Mouse (Mus musculus): ENCODE measurements around the gene Vasn. TPM values are rescaled to one million over a fixed set of nuclear protein-coding genes. Genes with fewer than 3 reads are reported as not detected.

The Vasn gene
- polyA plus RNA-seq, 1 experiment from 2014 or later: 3.9 TPM

GRCm38 (mm10) chr16:4642937-4643336, 3.2 kb downstream of the Vasn start:
- peaks cover 15% of the 10 kb centered on the region; the same call in 1 of the 2 replicates for H3K4me1 ChIP-seq (ENCODE audit: control insufficient read depth, insufficient read depth, low read length)
- ATAC-seq (ENCODE audit: low FRiP score, low TSS enrichment): no peak

GRCm38 (mm10) chr16:4643670-4644419, 4.1 kb downstream of the Vasn start:
- Histone ChIP-seq H3K9me3 (ENCODE audit: control insufficient read depth, low read length) (no peaks in the 10 kb centered on the region), H3K4me1 (ENCODE audit: control insufficient read depth, insufficient read depth, low read length) (peaks cover 15% of the 10 kb centered on the region; the same call in 1 of the 2 replicates), H3K4me3 (replicated peaks; ENCODE audit: low read depth, low read length) (no peak overlapping the region), H3K4me2 (ENCODE audit: low read length) (no peak overlapping the region), H3K9ac (replicated peaks; ENCODE audit: low read length) (no peak overlapping the region), H3K27me3 (ENCODE audit: control insufficient read depth, insufficient read depth, low read length) (no peaks in the 10 kb centered on the region), H3K27ac (replicated peaks; ENCODE audit: low read depth, low read length) (no peak overlapping the region), H3K36me3 (ENCODE audit: control insufficient read depth, insufficient read depth, low read length) (peaks cover under 1% of the 10 kb centered on the region; the same call in 1 of the 2 replicates)
- peak; percentile 68 for DNase-seq
- no peak for ATAC-seq (ENCODE audit: low FRiP score, low TSS enrichment)
- WGBS: 67% methylated on average over 11 of the region's 11 CpGs

More at GRCm38 (mm10) chr16:4642937-4643336, 3.2 kb downstream of the Vasn start:
- peak overlapping the region; percentile 12; the same call in 1 of the 2 replicates for H3K4me2 ChIP-seq (ENCODE audit: low read length)
- H3K9me3 ChIP-seq (ENCODE audit: control insufficient read depth, low read length): no peaks in the 10 kb centered on the region
- H3K27me3 ChIP-seq (ENCODE audit: control insufficient read depth, insufficient read depth, low read length): no peaks in the 10 kb centered on the region
- no peak overlapping the region for H3K27ac ChIP-seq (replicated peaks; ENCODE audit: low read depth, low read length)
- DNase-seq: no peak
- 71% methylated on average over 6 of the region's 6 CpGs for WGBS
- H3K36me3 ChIP-seq (ENCODE audit: control insufficient read depth, insufficient read depth, low read length): no peaks in the 10 kb centered on the region; the same call in 1 of the 2 replicates
- no peak overlapping the region for H3K4me3 ChIP-seq (replicated peaks; ENCODE audit: low read depth, low read length)
- no peak overlapping the region for H3K9ac ChIP-seq (replicated peaks; ENCODE audit: low read length)

- Histone ChIP-seq H3K4me2 (ENCODE audit: low read length) (no peak overlapping the region), H3K27ac (replicated peaks; ENCODE audit: low read depth, low read length) (no peak overlapping the region), H3K4me3 (replicated peaks; ENCODE audit: low read depth, low read length) (no peak overlapping the region), H3K27me3 (ENCODE audit: control insufficient read depth, insufficient read depth, low read length) (no peaks in the 10 kb centered on the region), H3K4me1 (ENCODE audit: control insufficient read depth, insufficient read depth, low read length) (peaks cover 7% of the 10 kb centered on the region; the same call in 1 of the 2 replicates), H3K9ac (replicated peaks; ENCODE audit: low read length) (no peak overlapping the region), H3K36me3 (ENCODE audit: control insufficient read depth, insufficient read depth, low read length) (peaks cover 10% of the 10 kb centered on the region; the same call in 1 of the 2 replicates), H3K9me3 (ENCODE audit: control insufficient read depth, low read length) (no peaks in the 10 kb centered on the region)
- WGBS: 73% methylated on average over 4 of the region's 4 CpGs
- no peak for DNase-seq
- no peak for ATAC-seq (ENCODE audit: low FRiP score, low TSS enrichment)
Observed at GRCm38 (mm10) chr16:4645867-4646266, 6.1 kb downstream of the Vasn start.

GRCm38 (mm10) chr16:4646831-4647230, 7.1 kb downstream of the Vasn start:
- H3K27ac ChIP-seq (replicated peaks; ENCODE audit: low read depth, low read length): no peak overlapping the region

DNA sequence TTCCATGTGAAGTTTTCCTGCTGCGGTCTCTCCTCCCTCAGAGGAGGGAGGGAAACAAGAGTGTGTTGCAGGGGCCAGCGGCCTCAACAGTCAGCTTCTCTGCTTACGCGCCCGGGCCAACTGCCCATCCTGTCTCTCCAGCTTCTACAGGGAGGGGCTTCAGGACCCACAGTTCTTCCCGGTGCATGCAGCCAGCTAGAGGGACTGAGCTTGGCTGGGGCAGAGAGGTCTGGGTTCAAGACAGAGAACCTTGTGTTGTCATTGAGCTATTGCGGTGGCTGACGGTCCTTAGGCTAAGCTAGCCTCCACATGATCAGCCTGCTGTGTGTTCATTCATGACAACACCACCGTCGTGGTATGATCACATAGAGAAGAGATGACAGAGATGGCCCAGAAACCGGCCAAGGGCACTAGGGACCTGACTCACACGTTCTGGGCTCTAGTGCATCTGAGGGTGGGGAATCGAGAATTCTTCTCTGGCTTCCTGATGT, 8.0 kb downstream of the Vasn start:
- no peak overlapping the region for H3K4me2 ChIP-seq (ENCODE audit: low read length)
- no peak overlapping the region for H3K9ac ChIP-seq (replicated peaks; ENCODE audit: low read length)
- DNase-seq (no peak), ATAC-seq (ENCODE audit: low FRiP score, low TSS enrichment) (no peak)
- H3K36me3 ChIP-seq (ENCODE audit: control insufficient read depth, insufficient read depth, low read length): peaks cover 26% of the 10 kb centered on the region
- H3K27me3 ChIP-seq (ENCODE audit: control insufficient read depth, insufficient read depth, low read length): no peaks in the 10 kb centered on the region
- H3K4me3 ChIP-seq (replicated peaks; ENCODE audit: low read depth, low read length): no peak overlapping the region
- H3K27ac ChIP-seq (replicated peaks; ENCODE audit: low read depth, low read length): no peak overlapping the region
- H3K4me1 ChIP-seq (ENCODE audit: control insufficient read depth, insufficient read depth, low read length): 0 out of 2 replicates have a peak, but pooled peaks cover 4% of the 10 kb centered on the region
- 79% methylated on average over 13 of the region's 13 CpGs for WGBS
- H3K9me3 ChIP-seq (ENCODE audit: control insufficient read depth, low read length): no peaks in the 10 kb centered on the region

More at GRCm38 (mm10) chr16:4646831-4647230, 7.1 kb downstream of the Vasn start:
- no peak overlapping the region for H3K4me3 ChIP-seq (replicated peaks; ENCODE audit: low read depth, low read length)
- no peaks in the 10 kb centered on the region for H3K27me3 ChIP-seq (ENCODE audit: control insufficient read depth, insufficient read depth, low read length)
- ATAC-seq (ENCODE audit: low FRiP score, low TSS enrichment) (no peak), DNase-seq (no peak)
- no peak overlapping the region for H3K9ac ChIP-seq (replicated peaks; ENCODE audit: low read length)
- no peaks in the 10 kb centered on the region for H3K9me3 ChIP-seq (ENCODE audit: control insufficient read depth, low read length)
- 84% methylated on average over 4 of the region's 4 CpGs for WGBS
- 0 out of 2 replicates have a peak, but pooled peaks cover 4% of the 10 kb centered on the region for H3K4me1 ChIP-seq (ENCODE audit: control insufficient read depth, insufficient read depth, low read length)
- H3K4me2 ChIP-seq (ENCODE audit: low read length): no peak overlapping the region
- H3K36me3 ChIP-seq (ENCODE audit: control insufficient read depth, insufficient read depth, low read length): peaks cover 17% of the 10 kb centered on the region

- Histone ChIP-seq H3K27ac (replicated peaks; ENCODE audit: low read depth, low read length) (no peak overlapping the region), H3K9me3 (ENCODE audit: control insufficient read depth, low read length) (no peaks in the 10 kb centered on the region), H3K9ac (replicated peaks; ENCODE audit: low read length) (no peak overlapping the region), H3K4me1 (ENCODE audit: control insufficient read depth, insufficient read depth, low read length) (0 out of 2 replicates have a peak, but pooled peaks cover 4% of the 10 kb centered on the region), H3K4me2 (ENCODE audit: low read length) (no peak overlapping the region), H3K4me3 (replicated peaks; ENCODE audit: low read depth, low read length) (no peak overlapping the region), H3K36me3 (ENCODE audit: control insufficient read depth, insufficient read depth, low read length) (peaks cover 30% of the 10 kb centered on the region), H3K27me3 (ENCODE audit: control insufficient read depth, insufficient read depth, low read length) (no peaks in the 10 kb centered on the region)
- DNase-seq (no peak), ATAC-seq (ENCODE audit: low FRiP score, low TSS enrichment) (no peak)
- WGBS: 76% methylated on average over 28 of the region's 28 CpGs
Observed at GRCm38 (mm10) chr16:4648416-4649023, 8.8 kb downstream of the Vasn start.

DNA sequence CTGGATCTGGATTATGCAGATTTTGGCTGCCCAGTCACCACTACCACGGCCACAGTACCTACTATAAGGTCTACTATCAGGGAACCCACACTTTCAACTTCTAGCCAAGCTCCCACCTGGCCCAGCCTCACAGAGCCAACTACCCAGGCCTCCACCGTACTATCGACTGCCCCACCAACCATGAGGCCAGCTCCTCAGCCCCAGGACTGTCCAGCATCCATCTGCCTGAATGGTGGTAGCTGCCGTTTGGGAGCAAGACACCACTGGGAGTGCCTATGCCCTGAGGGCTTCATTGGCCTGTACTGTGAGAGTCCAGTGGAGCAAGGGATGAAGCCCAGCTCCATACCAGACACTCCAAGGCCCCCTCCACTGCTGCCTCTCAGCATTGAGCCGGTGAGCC, 9.5 kb downstream of the Vasn start:
- Histone ChIP-seq H3K4me2 (ENCODE audit: low read length) (no peak overlapping the region), H3K4me1 (ENCODE audit: control insufficient read depth, insufficient read depth, low read length) (no peaks in the 10 kb centered on the region), H3K27ac (replicated peaks; ENCODE audit: low read depth, low read length) (no peak overlapping the region), H3K36me3 (ENCODE audit: control insufficient read depth, insufficient read depth, low read length) (peaks cover 31% of the 10 kb centered on the region), H3K4me3 (replicated peaks; ENCODE audit: low read depth, low read length) (no peak overlapping the region), H3K9me3 (ENCODE audit: control insufficient read depth, low read length) (no peaks in the 10 kb centered on the region), H3K27me3 (ENCODE audit: control insufficient read depth, insufficient read depth, low read length) (no peaks in the 10 kb centered on the region), H3K9ac (replicated peaks; ENCODE audit: low read length) (no peak overlapping the region)
- ATAC-seq (ENCODE audit: low FRiP score, low TSS enrichment) (no peak), DNase-seq (no peak)
- 89% methylated on average over 5 of the region's 5 CpGs for WGBS

DNA sequence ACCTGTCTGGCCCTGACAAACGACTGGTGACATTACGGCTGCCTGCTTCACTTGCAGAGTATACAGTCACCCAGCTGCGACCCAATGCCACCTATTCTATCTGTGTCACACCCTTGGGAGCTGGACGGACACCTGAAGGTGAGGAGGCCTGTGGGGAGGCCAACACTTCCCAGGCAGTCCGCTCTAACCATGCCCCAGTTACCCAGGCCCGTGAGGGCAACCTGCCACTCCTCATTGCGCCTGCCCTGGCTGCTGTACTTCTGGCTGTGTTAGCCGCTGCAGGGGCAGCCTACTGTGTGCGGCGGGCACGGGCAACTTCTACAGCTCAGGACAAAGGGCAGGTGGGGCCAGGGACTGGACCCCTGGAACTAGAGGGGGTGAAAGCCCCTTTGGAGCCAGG, 10.0 kb downstream of the Vasn start:
- 89% methylated on average over 11 of the region's 11 CpGs for WGBS
- peaks cover 36% of the 10 kb centered on the region for H3K36me3 ChIP-seq (ENCODE audit: control insufficient read depth, insufficient read depth, low read length)
- DNase-seq: no peak

More for the DNA sequence above, 10.0 kb downstream of the Vasn start:
- H3K27ac ChIP-seq (replicated peaks; ENCODE audit: low read depth, low read length): no peak overlapping the region
- no peak for ATAC-seq (ENCODE audit: low FRiP score, low TSS enrichment)
- no peak overlapping the region for H3K4me3 ChIP-seq (replicated peaks; ENCODE audit: low read depth, low read length)
- H3K27me3 ChIP-seq (ENCODE audit: control insufficient read depth, insufficient read depth, low read length): no peaks in the 10 kb centered on the region
- no peak overlapping the region for H3K4me2 ChIP-seq (ENCODE audit: low read length)
- no peaks in the 10 kb centered on the region for H3K4me1 ChIP-seq (ENCODE audit: control insufficient read depth, insufficient read depth, low read length)
- no peaks in the 10 kb centered on the region for H3K9me3 ChIP-seq (ENCODE audit: control insufficient read depth, low read length)
- no peak overlapping the region for H3K9ac ChIP-seq (replicated peaks; ENCODE audit: low read length)

Measured in midbrain, embryonic 14.5 days (tissue).